Mouse (Mus musculus) MEL (cell line): ENCODE results near the gene Abhd12b. TPM values are rescaled to one million over a fixed set of nuclear protein-coding genes. Genes with fewer than 3 reads are reported as not detected.
A peak's percentile ranks its signal among the peaks of the same experiment; 100 is the strongest.

Experiments used
- DNase-seq: peaks from one replicate; pipeline ENCODE4 v3.0.0; 2011; ENCODE audit warnings: low read depth, low spot score
- H3K27ac ChIP-seq: 2 replicates; pipeline ENCODE4 v1.5.1; 2012; ENCODE audit warnings: low read depth, mild to moderate bottlenecking, control low read depth, low read length, moderate library complexity; ENCODE audit not compliant: control insufficient read depth
- H3K27me3 ChIP-seq, 2 experiments: fragments of 150-350 bp in 1 of 2; sonication (generic) in 1 of 2; 2 replicates each; pipeline ENCODE4 v1.6.1; 2012; ENCODE audit warnings: low read length in 2 of 2, mild to moderate bottlenecking in 2 of 2, improper control_type of control experiment in 1 of 2, moderate library complexity in 1 of 2; ENCODE audit not compliant: insufficient read depth in 2 of 2, control insufficient read depth in 1 of 2
- H3K36me3 ChIP-seq, 2 experiments: 2 replicates each; pipeline ENCODE4 v1.6.1; 2012 to 2014; ENCODE audit warnings: low read length in 2 of 2, improper control_type of control experiment in 1 of 2, inconsistent platforms in 1 of 2, mild to moderate bottlenecking in 1 of 2; ENCODE audit not compliant: insufficient read depth in 2 of 2, control insufficient read depth in 1 of 2
- H3K4me1 ChIP-seq, 2 experiments: fragments of 150-350 bp in 1 of 2; sonication (generic) in 1 of 2; 2 replicates each; pipeline ENCODE4 v1.6.1; 2012; ENCODE audit warnings: low read length in 2 of 2, improper control_type of control experiment in 1 of 2, mild to moderate bottlenecking in 1 of 2; ENCODE audit not compliant: insufficient read depth in 2 of 2, control insufficient read depth in 1 of 2
- H3K4me3 ChIP-seq, 2 experiments: fragments of 150-350 bp in 1 of 2; sonication (generic) in 1 of 2; 2 replicates each; pipeline ENCODE4 v1.5.1; 2012; ENCODE audit warnings: low read depth in 2 of 2, low read length in 2 of 2, mild to moderate bottlenecking in 2 of 2, moderate library complexity in 2 of 2, control low read depth in 1 of 2, improper control_type of control experiment in 1 of 2; ENCODE audit not compliant: control insufficient read depth in 1 of 2, insufficient read depth in 1 of 2
- H3K79me2 ChIP-seq: 2 replicates; pipeline ENCODE4 v1.6.1; 2012; ENCODE audit warnings: mild to moderate bottlenecking, low read length, moderate library complexity; ENCODE audit not compliant: control insufficient read depth, poor library complexity, insufficient read depth
- H3K9ac ChIP-seq: 2 replicates; pipeline ENCODE4 v1.6.1; 2012; ENCODE audit warnings: low read depth, mild to moderate bottlenecking, control low read depth, low read length, moderate library complexity; ENCODE audit not compliant: control insufficient read depth, poor library complexity, severe bottlenecking
- H3K9me3 ChIP-seq: fragments of 150-350 bp; sonication (generic); replicated peaks from 2 replicates; pipeline ENCODE4 v1.6.1; 2012; ENCODE audit warnings: mild to moderate bottlenecking, low read length, improper control_type of control experiment, moderate library complexity; ENCODE audit not compliant: insufficient read depth
- BHLHE40 ChIP-seq: IDR thresholded peaks from 2 replicates; pipeline ENCODE4 v1.6.1; 2012; ENCODE audit warnings: low read depth, mild to moderate bottlenecking, inconsistent platforms, low read length, improper control_type of control experiment, borderline replicate concordance
- CHD1 ChIP-seq: IDR thresholded peaks from 2 replicates; pipeline ENCODE4 v1.6.1; 2012; ENCODE audit warnings: low read depth, mild to moderate bottlenecking, inconsistent platforms, low read length, improper control_type of control experiment
- ETS1 ChIP-seq: IDR thresholded peaks from 2 replicates; pipeline ENCODE4 v1.6.1; 2012; ENCODE audit warnings: low read depth, mild to moderate bottlenecking, inconsistent platforms, low read length, improper control_type of control experiment, moderate library complexity
- GABPA ChIP-seq: IDR thresholded peaks from 2 replicates; pipeline ENCODE4 v1.6.1; 2012; ENCODE audit warnings: low read depth, mild to moderate bottlenecking, inconsistent platforms, low read length, improper control_type of control experiment, moderate library complexity
- GATA1 ChIP-seq: IDR thresholded peaks from 2 replicates; pipeline ENCODE4 v1.6.1; 2011; ENCODE audit warnings: low read depth, low read length, improper control_type of control experiment
- JUND ChIP-seq: IDR thresholded peaks from 2 replicates; pipeline ENCODE4 v1.6.1; 2011; ENCODE audit warnings: low read depth, mild to moderate bottlenecking, improper control_type of control experiment, low read length
- KAT2A ChIP-seq: conservative IDR thresholded peaks from 2 replicates; pipeline ENCODE4 v1.6.1; 2012; ENCODE audit warnings: low read depth, low read length, improper control_type of control experiment, inconsistent platforms
- MAX ChIP-seq: IDR thresholded peaks from 2 replicates; pipeline ENCODE4 v1.6.1; 2011; ENCODE audit warnings: low read length, improper control_type of control experiment
- MEF2A ChIP-seq: IDR thresholded peaks from 2 replicates; pipeline ENCODE4 v1.6.1; 2014; ENCODE audit warnings: low read depth, mild to moderate bottlenecking, inconsistent platforms, low read length, improper control_type of control experiment; ENCODE audit not compliant: poor library complexity, insufficient replicate concordance, severe bottlenecking; ENCODE audit errors: extremely low read depth
- MYB ChIP-seq: IDR thresholded peaks from 2 replicates; pipeline ENCODE4 v1.6.1; 2011; ENCODE audit warnings: mild to moderate bottlenecking, low read depth, low read length, improper control_type of control experiment
- MYC ChIP-seq: IDR thresholded peaks from 2 replicates; pipeline ENCODE4 v1.6.1; 2011; ENCODE audit warnings: low read depth, mild to moderate bottlenecking, low read length, improper control_type of control experiment, moderate library complexity
- NRF1 ChIP-seq: IDR thresholded peaks from 2 replicates; pipeline ENCODE4 v1.6.1; 2014; ENCODE audit warnings: low read depth, mild to moderate bottlenecking, inconsistent platforms, low read length, improper control_type of control experiment, moderate library complexity; ENCODE audit not compliant: poor library complexity, insufficient read depth, severe bottlenecking
- POLR2A ChIP-seq, 2 experiments: IDR thresholded peaks; 2 replicates each; pipeline ENCODE4 v1.6.1; 2011 to 2012; ENCODE audit warnings: low read length in 2 of 2, mild to moderate bottlenecking in 2 of 2, control low read depth in 1 of 2, improper control_type of control experiment in 1 of 2, low read depth in 1 of 2, moderate library complexity in 1 of 2; ENCODE audit not compliant: control insufficient read depth in 1 of 2, insufficient read depth in 1 of 2, poor library complexity in 1 of 2
- POLR2AphosphoS2 ChIP-seq: IDR thresholded peaks from 2 replicates; pipeline ENCODE4 v1.6.1; 2011; ENCODE audit warnings: low read length, improper control_type of control experiment
- POLR2AphosphoS5 ChIP-seq: IDR thresholded peaks from 2 replicates; pipeline ENCODE4 v1.6.1; 2012; ENCODE audit warnings: low read depth, borderline replicate concordance, mild to moderate bottlenecking, inconsistent platforms, low read length, moderate library complexity, mixed read lengths
- RCOR1 ChIP-seq: IDR thresholded peaks from 2 replicates; pipeline ENCODE4 v1.6.1; 2012; ENCODE audit warnings: low read depth, mild to moderate bottlenecking, inconsistent platforms, low read length, improper control_type of control experiment
- SIN3A ChIP-seq: IDR thresholded peaks from 2 replicates; pipeline ENCODE4 v1.6.1; 2012; ENCODE audit warnings: low read length, improper control_type of control experiment, inconsistent platforms
- SMC3 ChIP-seq: IDR thresholded peaks from 2 replicates; pipeline ENCODE4 v1.6.1; 2011; ENCODE audit warnings: low read depth, low read length, improper control_type of control experiment
- TBP ChIP-seq: IDR thresholded peaks from 2 replicates; pipeline ENCODE4 v1.8.0; 2011; ENCODE audit warnings: low read depth, low read length, improper control_type of control experiment
- USF2 ChIP-seq, 2 experiments: IDR thresholded peaks; 2 replicates each; pipeline ENCODE4 v1.6.1; 2011 to 2012; ENCODE audit warnings: improper control_type of control experiment in 2 of 2, low read length in 2 of 2, borderline replicate concordance in 1 of 2, inconsistent platforms in 1 of 2, low read depth in 1 of 2, mild to moderate bottlenecking in 1 of 2; ENCODE audit not compliant: insufficient read depth in 1 of 2
- ZC3H11A ChIP-seq: IDR thresholded peaks from 2 replicates; pipeline ENCODE4 v1.6.1; 2012; ENCODE audit warnings: low read depth, mild to moderate bottlenecking, inconsistent platforms, low read length, improper control_type of control experiment
- ZKSCAN1 ChIP-seq: IDR thresholded peaks from 2 replicates; pipeline ENCODE4 v1.6.1; 2012; ENCODE audit warnings: low read depth, mild to moderate bottlenecking, inconsistent platforms, low read length, improper control_type of control experiment, moderate library complexity
- ZMIZ1 ChIP-seq: IDR thresholded peaks from 2 replicates; pipeline ENCODE4 v1.6.1; 2012; ENCODE audit warnings: low read depth, mild to moderate bottlenecking, inconsistent platforms, low read length, improper control_type of control experiment, moderate library complexity
- polyA plus RNA-seq, 2 experiments: library from polyadenylated mRNA; stranded (reverse) in 1 of 2; unstranded in 1 of 2; fragments of >175 nt in 1 of 2; fragments of >200 nt in 1 of 2; gene quantifications; 2 replicates each; pipeline versions ENCODE4 v1.2.1 to v1.2.4; 2012; ENCODE audit warnings: low replicate concordance in 2 of 2, low read depth in 1 of 2; ENCODE audit not compliant: insufficient read length in 2 of 2, insufficient read depth in 1 of 2, missing spikeins in 1 of 2
- total RNA-seq: library from RNA; depleted of rRNA; stranded (reverse); fragments of 300-350 nt; gene quantifications from 2 replicates; pipeline ENCODE4 v1.2.3, GENCODE M21; 2012

Abhd12b gene
- total and polyA plus RNA-seq, 3 experiments: not detected

GRCm38 (mm10) chr12:70223331-70223730 is 69.4 kb downstream of the Abhd12b start:
- H3K4me3 ChIP-seq: no peak overlapping the region
- TF ChIP-seq MYB (no peak), BHLHE40 (no peak), GABPA (no peak), POLR2A (IDR thresholded peaks at IDR 0.05; ENCODE audit: control insufficient read depth in 1 of 2, insufficient read depth in 1 of 2, low read depth in 1 of 2, low read length in 2 of 2, poor library complexity in 1 of 2) (no peak), SIN3A (no peak), POLR2AphosphoS5 (no peak), JUND (no peak), GATA1 (no peak), MAX (no peak), POLR2AphosphoS2 (no peak), CHD1 (no peak), USF2 (IDR thresholded peaks at IDR 0.05; ENCODE audit: borderline replicate concordance in 1 of 2, insufficient read depth in 1 of 2, low read depth in 1 of 2, low read length in 2 of 2) (no peak), NRF1 (no peak), MEF2A (no peak), ZC3H11A (no peak), RCOR1 (no peak), SMC3 (no peak)
- H3K4me1 ChIP-seq: peaks cover 6 to 14% of the 10 kb centered on the region in 2 experiments
- H3K36me3 ChIP-seq: peaks cover 0 to 5% of the 10 kb centered on the region in 2 experiments; a peak in 2 of 4 replicates
- H3K27ac ChIP-seq: no peak overlapping the region
- DNase-seq: no peak
- no peak overlapping the region for H3K9ac ChIP-seq
- no peaks in the 10 kb centered on the region for H3K9me3 ChIP-seq
- H3K27me3 ChIP-seq: no peaks in the 10 kb centered on the region
- H3K79me2 ChIP-seq: no peaks in the 10 kb centered on the region; the same call in 1 of the 2 replicates

- no peak for TF ChIP-seq MEF2A
- no peak for TF ChIP-seq USF2 (IDR thresholded peaks at IDR 0.05; ENCODE audit: borderline replicate concordance in 1 of 2, insufficient read depth in 1 of 2, low read depth in 1 of 2, low read length in 2 of 2)
- TF ChIP-seq SIN3A: no peak
- TF ChIP-seq ZKSCAN1: no peak
- no peak for TF ChIP-seq SMC3
- TF ChIP-seq ZC3H11A: no peak
- TF ChIP-seq KAT2A: no peak
- no peak for TF ChIP-seq MYC
- no peak for TF ChIP-seq POLR2A (IDR thresholded peaks at IDR 0.05; ENCODE audit: control insufficient read depth in 1 of 2, insufficient read depth in 1 of 2, low read depth in 1 of 2, low read length in 2 of 2, poor library complexity in 1 of 2)
- no peak for TF ChIP-seq TBP
- no peak for TF ChIP-seq ETS1
- TF ChIP-seq MYB: no peak
- TF ChIP-seq ZMIZ1: no peak
- Histone ChIP-seq H3K4me1 (peaks cover 13 to 23% of the 10 kb centered on the region in 2 experiments), H3K9ac (peak overlapping the region; percentile 72), H3K4me3 (peak overlapping the region; percentile 77 to 90), H3K27ac (no peak overlapping the region), H3K27me3 (no peaks in the 10 kb centered on the region), H3K9me3 (no peaks in the 10 kb centered on the region), H3K36me3 (peaks cover 0 to 15% of the 10 kb centered on the region in 2 experiments; a peak in 2 of 4 replicates), H3K79me2 (no peaks in the 10 kb centered on the region; the same call in 1 of the 2 replicates)
- DNase-seq: no peak
Measured at GRCm38 (mm10) chr12:70226655-70227054, 72.7 kb downstream of the Abhd12b start.
